Mouse (Mus musculus) cortical plate, adult 2 months (tissue): ENCODE results near the gene 2610528J11Rik. TPM values are rescaled to one million over a fixed set of nuclear protein-coding genes. Genes with fewer than 3 reads are reported as not detected.
"Not testable (repeated sequence)": the region's sequence is repeated elsewhere in the genome, so short reads cannot be mapped to it uniquely, and the experiment has no call there.

ENCODE experiments used
- H3K27ac ChIP-seq: fragments of 200-500 bp; 2 replicates; pipeline ENCODE4 v1.5.1; 2012; ENCODE audit warnings: low read length, control low read depth, inconsistent platforms; ENCODE audit not compliant: insufficient read depth
- H3K4me1 ChIP-seq: fragments of 200-500 bp; 2 replicates; pipeline ENCODE4 v1.6.1; 2011; ENCODE audit warnings: low read length; ENCODE audit not compliant: control insufficient read depth, insufficient read depth
- H3K4me3 ChIP-seq: fragments of 200-500 bp; 2 replicates; pipeline ENCODE4 v1.5.1; 2011; ENCODE audit warnings: mild to moderate bottlenecking, low read length, control low read depth; ENCODE audit not compliant: insufficient read depth
- CTCF ChIP-seq: fragments of 200-500 bp; IDR thresholded peaks from 2 replicates; pipeline ENCODE4 v1.5.1; 2011; ENCODE audit warnings: mild to moderate bottlenecking, control low read depth, low read length; ENCODE audit not compliant: insufficient read depth; ENCODE audit errors: extremely low read depth
- POLR2A ChIP-seq: fragments of 200-500 bp; IDR thresholded peaks from 2 replicates; pipeline ENCODE4 v1.6.1; 2011; ENCODE audit warnings: mild to moderate bottlenecking, low read length, control low read depth; ENCODE audit not compliant: insufficient read depth; ENCODE audit errors: extremely low read depth
- polyA plus RNA-seq: library from polyadenylated mRNA; depleted of rRNA; stranded (reverse); fragments of >200 nt; gene quantifications from 2 replicates; pipeline ENCODE4 v1.2.3, GENCODE M21; 2012

2610528J11Rik gene
- polyA plus RNA-seq, 1 experiment, result 0.19 TPM

- TF ChIP-seq POLR2A, result no peak
- TF ChIP-seq CTCF, result no peak
- Histone ChIP-seq H3K4me3 (no peak overlapping the region), H3K4me1 (no peaks in the 10 kb centered on the region), H3K27ac (no peak overlapping the region)
Observed at GRCm38 (mm10) chr4:118535610-118536009, 8.8 kb downstream of the 2610528J11Rik start.

DNA sequence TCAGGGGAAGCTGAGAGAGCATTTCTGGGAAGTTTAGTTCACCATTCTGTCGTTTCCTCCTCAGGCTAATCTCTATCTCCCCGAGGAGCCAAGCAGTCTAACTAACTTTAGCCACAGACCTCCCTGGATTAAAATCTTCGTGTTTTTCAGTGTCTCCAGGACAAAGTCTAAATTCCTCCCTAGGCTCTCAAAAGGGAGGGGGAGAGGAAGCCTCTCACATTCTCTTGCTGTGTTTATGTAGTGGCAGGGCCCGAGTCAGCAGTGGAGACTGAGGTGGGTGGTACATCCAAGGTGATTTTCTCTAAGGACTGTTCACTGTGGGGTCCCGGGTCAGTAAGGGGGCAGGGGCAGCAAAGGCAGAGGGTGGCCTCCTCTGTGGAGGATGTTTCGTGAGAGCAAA, 11.0 kb downstream of the 2610528J11Rik start:
- no peak overlapping the region for H3K4me3 ChIP-seq
- TF ChIP-seq POLR2A, result no peak
- TF ChIP-seq CTCF, result no peak
- H3K4me1 ChIP-seq, result no peaks in the 10 kb centered on the region

DNA sequence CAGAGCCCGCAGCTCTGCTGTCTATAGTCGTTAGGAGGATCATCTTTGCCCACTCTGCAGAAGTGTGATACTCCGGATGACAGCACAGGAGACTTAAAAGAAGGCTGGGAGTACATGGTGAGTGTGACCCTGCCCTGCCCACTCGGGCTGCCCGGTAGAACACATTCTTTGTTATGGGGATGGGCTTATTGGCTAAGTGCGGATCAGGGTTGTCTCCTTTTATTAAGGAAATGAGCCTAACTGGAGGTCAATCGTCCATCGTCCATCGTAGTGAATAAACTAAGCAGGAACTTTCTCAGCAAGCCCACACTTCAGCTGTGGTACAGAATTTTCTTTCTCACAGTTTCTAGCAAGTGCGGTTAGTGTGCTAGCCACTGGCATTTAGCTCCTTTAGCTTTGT, 13.1 kb downstream of the 2610528J11Rik start:
- TF ChIP-seq CTCF (no peak), POLR2A (no peak)
- H3K27ac ChIP-seq, result no peak overlapping the region
- H3K4me1 ChIP-seq, result no peaks in the 10 kb centered on the region
- H3K4me3 ChIP-seq, result no peak overlapping the region

More for the DNA sequence above, 11.0 kb downstream of the 2610528J11Rik start:
- no peak overlapping the region for H3K27ac ChIP-seq

- Histone ChIP-seq H3K4me3 (peak overlapping the region; percentile 22), H3K4me1 (no peaks in the 10 kb centered on the region), H3K27ac (peak overlapping the region; percentile 79)
- TF ChIP-seq POLR2A (peak; percentile 47; the same call in 1 of the 2 replicates), CTCF (no peak)
Observed at GRCm38 (mm10) chr4:118542510-118543157, 15.8 kb downstream of the 2610528J11Rik start.

DNA sequence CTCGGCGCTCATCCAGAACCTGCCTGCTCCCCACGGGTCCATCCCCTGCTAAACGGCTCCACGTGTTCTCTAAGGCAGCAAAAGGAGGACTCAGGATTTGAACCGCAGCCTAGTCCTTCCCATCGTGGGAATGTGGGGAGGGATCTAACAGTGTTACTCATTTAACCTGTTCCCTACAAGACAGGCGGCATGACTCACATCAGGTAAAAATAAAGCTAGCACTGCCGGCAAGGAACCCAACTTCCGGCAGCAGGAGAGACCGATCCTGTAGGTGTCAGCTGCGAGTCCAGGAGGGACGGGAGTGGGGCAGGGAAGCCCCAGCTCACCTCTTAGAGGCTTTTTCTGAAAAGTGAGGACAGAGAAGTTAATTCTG, 16.3 kb downstream of the 2610528J11Rik start:
- Histone ChIP-seq H3K4me3 (0 out of 2 replicates have a peak overlapping the region, but pooled peaks have one; percentile 2), H3K27ac (no peak overlapping the region), H3K4me1 (no peaks in the 10 kb centered on the region)
- TF ChIP-seq POLR2A, result no peak
- no peak for TF ChIP-seq CTCF

DNA sequence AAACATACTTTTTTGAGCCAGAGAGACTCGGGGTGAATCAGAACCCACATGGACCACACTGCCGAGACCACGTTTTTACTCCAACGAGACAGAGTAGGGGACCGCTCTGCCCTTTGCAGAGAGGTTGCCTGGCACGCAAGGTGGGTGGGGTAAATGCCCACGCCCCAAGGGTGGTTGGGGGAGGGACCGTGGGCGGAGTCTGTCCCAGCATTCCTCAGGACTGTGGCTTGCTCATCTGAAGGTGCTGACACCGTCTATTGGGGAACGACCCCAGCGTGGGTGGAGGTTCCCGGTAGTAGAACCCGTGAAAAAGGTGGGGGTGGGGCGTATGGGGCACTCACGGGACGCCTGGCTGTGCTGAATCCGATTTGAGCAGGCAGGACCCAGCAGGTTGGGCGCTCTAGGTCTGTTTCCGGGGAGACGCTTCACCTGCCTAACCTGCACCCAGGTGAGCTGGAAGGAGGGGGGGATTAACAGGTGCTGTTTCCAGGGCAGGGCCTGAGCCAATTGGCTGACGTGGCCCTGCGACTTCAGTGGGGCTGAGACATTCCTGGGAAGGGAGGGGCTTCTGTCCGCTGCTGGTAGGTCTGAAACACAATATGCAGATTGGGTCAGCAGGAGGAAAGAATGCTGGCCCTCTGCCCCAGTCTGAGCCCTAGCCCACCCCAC, 16.9 kb downstream of the 2610528J11Rik start, which contains the start of gene Tmem125:
Tmem125 (minus strand) TSS at position 453 of the 669 bp plus-strand sequence.
- Histone ChIP-seq H3K4me1 (no peaks in the 10 kb centered on the region), H3K27ac (no peak within 1 kb of the TSS), H3K4me3 (peak within 1 kb of the TSS; percentile 2; the same call in 1 of the 2 replicates)
- TF ChIP-seq CTCF, result no peak
- TF ChIP-seq POLR2A, result no peak

DNA sequence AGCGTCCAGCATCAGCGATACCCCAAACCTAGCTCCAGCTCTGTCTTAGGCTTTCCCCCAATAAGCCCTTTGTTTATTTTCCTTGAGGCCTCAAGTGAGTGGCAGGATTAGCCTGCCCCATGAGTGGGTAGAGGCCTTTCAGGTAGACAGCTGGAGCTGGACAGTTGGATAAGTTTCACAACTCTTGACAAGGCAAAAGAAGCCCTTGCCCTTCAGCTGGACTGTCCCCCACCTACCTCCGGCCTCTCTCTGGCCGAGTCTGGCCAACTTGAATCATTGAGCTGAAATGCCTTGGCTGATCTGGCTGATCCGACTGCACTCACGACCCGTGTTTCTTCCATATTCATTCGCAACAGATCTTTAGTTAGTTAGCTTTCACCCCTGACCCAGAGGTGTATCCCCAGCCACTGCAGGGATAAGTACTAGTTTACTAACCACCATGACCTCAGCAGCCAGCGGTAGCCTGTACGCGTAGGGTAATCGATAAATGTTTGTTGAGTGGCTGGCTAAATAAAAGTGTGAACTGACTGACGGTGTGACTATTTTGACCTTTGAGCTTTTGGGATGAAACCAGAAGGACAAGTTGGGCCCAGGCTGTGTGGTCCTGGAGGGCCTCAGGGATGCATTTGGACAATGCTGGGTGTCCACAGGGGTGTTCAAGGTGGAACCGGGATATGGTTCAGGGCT, 17.8 kb downstream of the 2610528J11Rik start:
- Histone ChIP-seq H3K4me3 (no peak overlapping the region), H3K27ac (no peak overlapping the region), H3K4me1 (no peaks in the 10 kb centered on the region)
- TF ChIP-seq CTCF (no peak), POLR2A (no peak)

DNA sequence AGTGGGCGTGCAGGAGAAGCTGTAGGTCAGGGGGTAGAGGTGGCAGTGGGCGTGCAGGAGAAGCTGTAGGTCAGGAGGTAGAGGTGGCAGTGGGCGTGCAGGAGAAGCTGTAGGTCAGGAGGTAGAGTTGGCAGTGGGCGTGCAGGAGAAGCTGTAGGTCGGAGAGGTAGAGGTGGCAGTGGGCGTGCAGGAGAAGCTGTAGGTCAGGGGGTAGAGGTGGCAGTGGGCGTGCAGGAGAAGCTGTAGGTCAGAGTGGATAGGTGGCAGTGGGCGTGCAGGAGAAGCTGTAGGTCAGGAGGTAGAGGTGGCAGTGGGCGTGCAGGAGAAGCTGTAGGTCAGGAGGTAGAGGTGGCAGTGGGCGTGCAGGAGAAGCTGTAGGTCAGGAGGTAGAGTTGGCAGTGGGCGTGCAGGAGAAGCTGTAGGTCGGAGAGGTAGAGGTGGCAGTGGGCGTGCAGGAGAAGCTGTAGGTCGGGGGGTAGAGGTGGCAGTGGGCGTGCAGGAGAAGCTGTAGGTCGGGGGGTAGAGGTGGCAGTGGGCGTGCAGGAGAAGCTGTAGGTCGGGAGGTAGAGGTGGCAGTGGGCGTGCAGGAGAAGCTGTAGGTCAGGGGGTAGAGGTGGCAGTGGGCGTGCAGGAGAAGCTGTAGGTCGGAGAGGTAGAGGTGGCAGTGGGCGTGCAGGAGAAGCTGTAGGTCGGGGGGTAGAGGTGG, 20.8 kb downstream of the 2610528J11Rik start:
- not testable (repeated sequence) for H3K4me1 ChIP-seq, H3K27ac ChIP-seq, H3K4me3 ChIP-seq

GRCm38 (mm10) chr4:118548130-118548480, 21.3 kb downstream of the 2610528J11Rik start:
- H3K4me1 ChIP-seq, H3K27ac ChIP-seq, H3K4me3 ChIP-seq: not testable (repeated sequence)

- H3K4me1 ChIP-seq, result no peaks in the 10 kb centered on the region
- TF ChIP-seq CTCF (no peak), POLR2A (no peak)
- no peak overlapping the region for H3K4me3 ChIP-seq
- no peak overlapping the region for H3K27ac ChIP-seq
Observed at GRCm38 (mm10) chr4:118553039-118553649, 26.3 kb downstream of the 2610528J11Rik start.
